Mouse (Mus musculus) MEL (cell line): ENCODE data around the gene Dlec1. TPM values are rescaled to one million over a fixed set of nuclear protein-coding genes. Genes with fewer than 3 reads are reported as not detected.

Experiments
- DNase-seq: peaks from one replicate; pipeline ENCODE4 v3.0.0; 2011; ENCODE audit warnings: low read depth, low spot score
- H3K27ac ChIP-seq: 2 replicates; pipeline ENCODE4 v1.5.1; 2012; ENCODE audit warnings: low read depth, mild to moderate bottlenecking, control low read depth, low read length, moderate library complexity; ENCODE audit not compliant: control insufficient read depth
- H3K27me3 ChIP-seq, 2 experiments: fragments of 150-350 bp in 1 of 2; sonication (generic) in 1 of 2; 2 replicates each; pipeline ENCODE4 v1.6.1; 2012; ENCODE audit warnings: low read length in 2 of 2, mild to moderate bottlenecking in 2 of 2, improper control_type of control experiment in 1 of 2, moderate library complexity in 1 of 2; ENCODE audit not compliant: insufficient read depth in 2 of 2, control insufficient read depth in 1 of 2
- H3K36me3 ChIP-seq, 2 experiments: 2 replicates each; pipeline ENCODE4 v1.6.1; 2012 to 2014; ENCODE audit warnings: low read length in 2 of 2, improper control_type of control experiment in 1 of 2, inconsistent platforms in 1 of 2, mild to moderate bottlenecking in 1 of 2; ENCODE audit not compliant: insufficient read depth in 2 of 2, control insufficient read depth in 1 of 2
- H3K4me1 ChIP-seq, 2 experiments: fragments of 150-350 bp in 1 of 2; sonication (generic) in 1 of 2; 2 replicates each; pipeline ENCODE4 v1.6.1; 2012; ENCODE audit warnings: low read length in 2 of 2, improper control_type of control experiment in 1 of 2, mild to moderate bottlenecking in 1 of 2; ENCODE audit not compliant: insufficient read depth in 2 of 2, control insufficient read depth in 1 of 2
- H3K4me3 ChIP-seq, 2 experiments: fragments of 150-350 bp in 1 of 2; sonication (generic) in 1 of 2; 2 replicates each; pipeline ENCODE4 v1.5.1; 2012; ENCODE audit warnings: low read depth in 2 of 2, low read length in 2 of 2, mild to moderate bottlenecking in 2 of 2, moderate library complexity in 2 of 2, control low read depth in 1 of 2, improper control_type of control experiment in 1 of 2; ENCODE audit not compliant: control insufficient read depth in 1 of 2, insufficient read depth in 1 of 2
- H3K79me2 ChIP-seq: 2 replicates; pipeline ENCODE4 v1.6.1; 2012; ENCODE audit warnings: mild to moderate bottlenecking, low read length, moderate library complexity; ENCODE audit not compliant: control insufficient read depth, poor library complexity, insufficient read depth
- H3K9ac ChIP-seq: 2 replicates; pipeline ENCODE4 v1.6.1; 2012; ENCODE audit warnings: low read depth, mild to moderate bottlenecking, control low read depth, low read length, moderate library complexity; ENCODE audit not compliant: control insufficient read depth, poor library complexity, severe bottlenecking
- H3K9me3 ChIP-seq: fragments of 150-350 bp; sonication (generic); replicated peaks from 2 replicates; pipeline ENCODE4 v1.6.1; 2012; ENCODE audit warnings: mild to moderate bottlenecking, low read length, improper control_type of control experiment, moderate library complexity; ENCODE audit not compliant: insufficient read depth
- BHLHE40 ChIP-seq: IDR thresholded peaks from 2 replicates; pipeline ENCODE4 v1.6.1; 2012; ENCODE audit warnings: low read depth, mild to moderate bottlenecking, inconsistent platforms, low read length, improper control_type of control experiment, borderline replicate concordance
- CHD1 ChIP-seq: IDR thresholded peaks from 2 replicates; pipeline ENCODE4 v1.6.1; 2012; ENCODE audit warnings: low read depth, mild to moderate bottlenecking, inconsistent platforms, low read length, improper control_type of control experiment
- CHD2 ChIP-seq: IDR thresholded peaks from 2 replicates; pipeline ENCODE4 v1.6.1; 2011; ENCODE audit warnings: low read length, improper control_type of control experiment
- CTCF ChIP-seq, 3 experiments: IDR thresholded peaks in 2 of 3; conservative IDR thresholded peaks in 1 of 3; 2 replicates each; pipeline ENCODE4 v1.5.1; 2011 to 2012; ENCODE audit warnings: low read length in 3 of 3, low read depth in 2 of 3, mild to moderate bottlenecking in 2 of 3, improper control_type of control experiment in 1 of 3, inconsistent platforms in 1 of 3, mixed read lengths in 1 of 3, moderate library complexity in 1 of 3; ENCODE audit not compliant: control insufficient read depth in 1 of 3, insufficient read depth in 1 of 3, poor library complexity in 1 of 3, severe bottlenecking in 1 of 3
- E2F4 ChIP-seq: IDR thresholded peaks from 2 replicates; pipeline ENCODE4 v1.6.1; 2011; ENCODE audit warnings: low read depth, low read length, improper control_type of control experiment, borderline replicate concordance
- ELF1 ChIP-seq: IDR thresholded peaks from 2 replicates; pipeline ENCODE4 v1.6.1; 2014; ENCODE audit warnings: low read depth, mild to moderate bottlenecking, inconsistent platforms, low read length, improper control_type of control experiment, moderate library complexity
- GABPA ChIP-seq: IDR thresholded peaks from 2 replicates; pipeline ENCODE4 v1.6.1; 2012; ENCODE audit warnings: low read depth, mild to moderate bottlenecking, inconsistent platforms, low read length, improper control_type of control experiment, moderate library complexity
- HCFC1 ChIP-seq: IDR thresholded peaks from 2 replicates; pipeline ENCODE4 v1.6.1; 2012; ENCODE audit warnings: low read depth, mild to moderate bottlenecking, inconsistent platforms, low read length, improper control_type of control experiment, moderate library complexity
- JUND ChIP-seq: IDR thresholded peaks from 2 replicates; pipeline ENCODE4 v1.6.1; 2011; ENCODE audit warnings: low read depth, mild to moderate bottlenecking, improper control_type of control experiment, low read length
- MAFK ChIP-seq: IDR thresholded peaks from 2 replicates; pipeline ENCODE4 v1.6.1; 2011; ENCODE audit warnings: low read depth, mild to moderate bottlenecking, low read length, improper control_type of control experiment, borderline replicate concordance
- MAX ChIP-seq: IDR thresholded peaks from 2 replicates; pipeline ENCODE4 v1.6.1; 2011; ENCODE audit warnings: low read length, improper control_type of control experiment
- MAZ ChIP-seq: IDR thresholded peaks from 2 replicates; pipeline ENCODE4 v1.6.1; 2012; ENCODE audit warnings: low read depth, mild to moderate bottlenecking, inconsistent platforms, low read length, improper control_type of control experiment
- MXI1 ChIP-seq: IDR thresholded peaks from 2 replicates; pipeline ENCODE4 v1.6.1; 2011; ENCODE audit warnings: mild to moderate bottlenecking, low read depth, low read length, improper control_type of control experiment
- MYB ChIP-seq: IDR thresholded peaks from 2 replicates; pipeline ENCODE4 v1.6.1; 2011; ENCODE audit warnings: mild to moderate bottlenecking, low read depth, low read length, improper control_type of control experiment
- MYC ChIP-seq: IDR thresholded peaks from 2 replicates; pipeline ENCODE4 v1.6.1; 2011; ENCODE audit warnings: low read depth, mild to moderate bottlenecking, low read length, improper control_type of control experiment, moderate library complexity
- NELFE ChIP-seq: IDR thresholded peaks from 2 replicates; pipeline ENCODE4 v1.6.1; 2011; ENCODE audit warnings: low read depth, low read length, improper control_type of control experiment
- NRF1 ChIP-seq: IDR thresholded peaks from 2 replicates; pipeline ENCODE4 v1.6.1; 2014; ENCODE audit warnings: low read depth, mild to moderate bottlenecking, inconsistent platforms, low read length, improper control_type of control experiment, moderate library complexity; ENCODE audit not compliant: poor library complexity, insufficient read depth, severe bottlenecking
- POLR2A ChIP-seq, 2 experiments: IDR thresholded peaks; 2 replicates each; pipeline ENCODE4 v1.6.1; 2011 to 2012; ENCODE audit warnings: low read length in 2 of 2, mild to moderate bottlenecking in 2 of 2, control low read depth in 1 of 2, improper control_type of control experiment in 1 of 2, low read depth in 1 of 2, moderate library complexity in 1 of 2; ENCODE audit not compliant: control insufficient read depth in 1 of 2, insufficient read depth in 1 of 2, poor library complexity in 1 of 2
- POLR2AphosphoS2 ChIP-seq: IDR thresholded peaks from 2 replicates; pipeline ENCODE4 v1.6.1; 2011; ENCODE audit warnings: low read length, improper control_type of control experiment
- POLR2AphosphoS5 ChIP-seq: IDR thresholded peaks from 2 replicates; pipeline ENCODE4 v1.6.1; 2012; ENCODE audit warnings: low read depth, borderline replicate concordance, mild to moderate bottlenecking, inconsistent platforms, low read length, moderate library complexity, mixed read lengths
- RAD21 ChIP-seq: IDR thresholded peaks from 2 replicates; pipeline ENCODE4 v1.6.1; 2011; ENCODE audit warnings: mild to moderate bottlenecking, low read depth, low read length, improper control_type of control experiment
- RCOR1 ChIP-seq: IDR thresholded peaks from 2 replicates; pipeline ENCODE4 v1.6.1; 2012; ENCODE audit warnings: low read depth, mild to moderate bottlenecking, inconsistent platforms, low read length, improper control_type of control experiment
- SIN3A ChIP-seq: IDR thresholded peaks from 2 replicates; pipeline ENCODE4 v1.6.1; 2012; ENCODE audit warnings: low read length, improper control_type of control experiment, inconsistent platforms
- SMC3 ChIP-seq: IDR thresholded peaks from 2 replicates; pipeline ENCODE4 v1.6.1; 2011; ENCODE audit warnings: low read depth, low read length, improper control_type of control experiment
- TAL1 ChIP-seq: IDR thresholded peaks from 2 replicates; pipeline ENCODE4 v1.6.1; 2012; ENCODE audit warnings: mild to moderate bottlenecking, inconsistent platforms, low read length, moderate library complexity, mixed read lengths
- TBP ChIP-seq: IDR thresholded peaks from 2 replicates; pipeline ENCODE4 v1.8.0; 2011; ENCODE audit warnings: low read depth, low read length, improper control_type of control experiment
- TCF12 ChIP-seq: IDR thresholded peaks from 2 replicates; pipeline ENCODE4 v1.6.1; 2014; ENCODE audit warnings: low read depth, mild to moderate bottlenecking, inconsistent platforms, low read length, improper control_type of control experiment, moderate library complexity
- UBTF ChIP-seq: IDR thresholded peaks from 2 replicates; pipeline ENCODE4 v1.6.1; 2012; ENCODE audit warnings: low read depth, mild to moderate bottlenecking, inconsistent platforms, low read length, improper control_type of control experiment, moderate library complexity, borderline replicate concordance; ENCODE audit not compliant: insufficient read depth
- USF1 ChIP-seq: IDR thresholded peaks from 2 replicates; pipeline ENCODE4 v1.6.1; 2014; ENCODE audit warnings: low read depth, mild to moderate bottlenecking, inconsistent platforms, low read length, improper control_type of control experiment, moderate library complexity
- USF2 ChIP-seq, 2 experiments: IDR thresholded peaks; 2 replicates each; pipeline ENCODE4 v1.6.1; 2011 to 2012; ENCODE audit warnings: improper control_type of control experiment in 2 of 2, low read length in 2 of 2, borderline replicate concordance in 1 of 2, inconsistent platforms in 1 of 2, low read depth in 1 of 2, mild to moderate bottlenecking in 1 of 2; ENCODE audit not compliant: insufficient read depth in 1 of 2
- ZC3H11A ChIP-seq: IDR thresholded peaks from 2 replicates; pipeline ENCODE4 v1.6.1; 2012; ENCODE audit warnings: low read depth, mild to moderate bottlenecking, inconsistent platforms, low read length, improper control_type of control experiment
- ZKSCAN1 ChIP-seq: IDR thresholded peaks from 2 replicates; pipeline ENCODE4 v1.6.1; 2012; ENCODE audit warnings: low read depth, mild to moderate bottlenecking, inconsistent platforms, low read length, improper control_type of control experiment, moderate library complexity
- ZMIZ1 ChIP-seq: IDR thresholded peaks from 2 replicates; pipeline ENCODE4 v1.6.1; 2012; ENCODE audit warnings: low read depth, mild to moderate bottlenecking, inconsistent platforms, low read length, improper control_type of control experiment, moderate library complexity
- ZNF384 ChIP-seq: IDR thresholded peaks from 2 replicates; pipeline ENCODE4 v1.6.1; 2012; ENCODE audit warnings: low read depth, mild to moderate bottlenecking, inconsistent platforms, low read length, improper control_type of control experiment
- polyA plus RNA-seq, 2 experiments: library from polyadenylated mRNA; stranded (reverse) in 1 of 2; unstranded in 1 of 2; fragments of >175 nt in 1 of 2; fragments of >200 nt in 1 of 2; gene quantifications; 2 replicates each; pipeline versions ENCODE4 v1.2.1 to v1.2.4; 2012; ENCODE audit warnings: low replicate concordance in 2 of 2, low read depth in 1 of 2; ENCODE audit not compliant: insufficient read length in 2 of 2, insufficient read depth in 1 of 2, missing spikeins in 1 of 2
- total RNA-seq: library from RNA; depleted of rRNA; stranded (reverse); fragments of 300-350 nt; gene quantifications from 2 replicates; pipeline ENCODE4 v1.2.3, GENCODE M21; 2012; rRNA removed

Gene Dlec1
- not detected in 2 replicates for total RNA-seq
- under 1 TPM in 1 of 2 experiments, not detected in 1; 0.22 TPM for polyA plus RNA-seq

GRCm38 (mm10) chr9:119101992-119102782 lies at the start of gene Dlec1:
Gene Dlec1, plus strand, starts transcription at chr9:119102478.
- H3K27ac ChIP-seq, result peak within 1 kb of the TSS; percentile 52
- H3K79me2 ChIP-seq, result no peaks in the 10 kb centered on the region; the same call in 1 of the 2 replicates
- H3K4me3 ChIP-seq, result peak within 1 kb of the TSS; percentile 75 to 76
- H3K4me1 ChIP-seq, result peaks cover 0 to 8% of the 10 kb centered on the region in 2 experiments; a peak in 1 of 4 replicates
- peak; percentile 94 for DNase-seq
- peaks cover 4 to 5% of the 10 kb centered on the region in 2 experiments; a peak in 3 of 4 replicates for H3K27me3 ChIP-seq
- peaks cover 0 to 3% of the 10 kb centered on the region in 2 experiments; a peak in 2 of 4 replicates for H3K36me3 ChIP-seq
- H3K9me3 ChIP-seq, result no peaks in the 10 kb centered on the region
- peak within 1 kb of the TSS; percentile 65 for H3K9ac ChIP-seq
- no peak for TF ChIP-seq ZC3H11A
- no peak for TF ChIP-seq USF1
- no peak for TF ChIP-seq USF2 (IDR thresholded peaks at IDR 0.05; ENCODE audit: borderline replicate concordance in 1 of 2, insufficient read depth in 1 of 2, low read depth in 1 of 2, low read length in 2 of 2)
- TF ChIP-seq POLR2AphosphoS5, result no peak
- TF ChIP-seq UBTF, result no peak
- TF ChIP-seq ELF1, result peak; percentile 93
- TF ChIP-seq ZMIZ1, result peak; percentile 69; the same call in 1 of the 2 replicates
- peak; percentile 96 for TF ChIP-seq MXI1
- TF ChIP-seq ZKSCAN1, result no peak
- peak; percentile 45; the same call in 1 of the 2 replicates for TF ChIP-seq SMC3
- TF ChIP-seq MYB, result 0 out of 2 replicates have a peak, but pooled peaks have one; percentile 20
- no peak for TF ChIP-seq RCOR1
- TF ChIP-seq MYC, result 0 out of 2 replicates have a peak, but pooled peaks have one; percentile 35
- TF ChIP-seq POLR2AphosphoS2, result no peak
- no peak for TF ChIP-seq BHLHE40
- no peak for TF ChIP-seq CHD2
- TF ChIP-seq RAD21, result peak; percentile 29
- no peak for TF ChIP-seq TAL1
- TF ChIP-seq MAZ, result no peak
- TF ChIP-seq CTCF (IDR thresholded peaks at IDR 0.05 in 2 of 3, conservative IDR thresholded peaks at IDR 0.05 in 1 of 3; ENCODE audit: control insufficient read depth in 1 of 3, insufficient read depth in 1 of 3, low read depth in 2 of 3, low read length in 3 of 3, poor library complexity in 1 of 3, severe bottlenecking in 1 of 3), result peak; percentile 26 to 54 (median 44); a peak in 5 of 6 replicates
- no peak for TF ChIP-seq CHD1
- TF ChIP-seq POLR2A (IDR thresholded peaks at IDR 0.05; ENCODE audit: control insufficient read depth in 1 of 2, insufficient read depth in 1 of 2, low read depth in 1 of 2, low read length in 2 of 2, poor library complexity in 1 of 2), result peak in 1 of 2 experiments; percentile 66; a peak in 2 of 4 replicates
- 0 out of 2 replicates have a peak, but pooled peaks have one; percentile 24 for TF ChIP-seq GABPA
- peak; percentile 84 for TF ChIP-seq HCFC1
- 0 out of 2 replicates have a peak, but pooled peaks have one; percentile 15 for TF ChIP-seq TCF12
- no peak for TF ChIP-seq E2F4
- TF ChIP-seq ZNF384, result no peak
- TF ChIP-seq NRF1, result 0 out of 2 replicates have a peak, but pooled peaks have one; percentile 30
- no peak for TF ChIP-seq MAFK
- peak; percentile 99 for TF ChIP-seq SIN3A
- TF ChIP-seq MAX, result no peak; the same call in 1 of the 2 replicates
- peak; percentile 61 for TF ChIP-seq NELFE
- no peak for TF ChIP-seq JUND
- peak; percentile 57; the same call in 1 of the 2 replicates for TF ChIP-seq TBP
